Mouse (Mus musculus) liver, embryonic 12.5 days (tissue): Measurements from ENCODE around the gene Prrg3. TPM values are rescaled to one million over a fixed set of nuclear protein-coding genes. Genes with fewer than 3 reads are reported as not detected.

Experiments used
- ATAC-seq: fragments of 200-750 bp; cut with Nextera tagmentation; 2 replicates; pipeline ENCODE4 v1.8.0; 2017; ENCODE audit warnings: moderate number of reproducible peaks, mild to moderate bottlenecking, moderate library complexity
- H3K27ac ChIP-seq: fragments of 300-500 bp; sonication (generic); 2 replicates; pipeline ENCODE4 v1.5.1; 2016; ENCODE audit warnings: mild to moderate bottlenecking
- H3K27me3 ChIP-seq: fragments of 300-500 bp; sonication (generic); replicated peaks from 2 replicates; pipeline ENCODE4 v1.6.1; 2016; ENCODE audit warnings: mild to moderate bottlenecking, moderate library complexity
- H3K36me3 ChIP-seq: fragments of 300-500 bp; sonication (generic); 2 replicates; pipeline ENCODE4 v1.6.1; 2016; ENCODE audit warnings: mild to moderate bottlenecking, moderate library complexity
- H3K4me1 ChIP-seq: fragments of 300-500 bp; sonication (generic); 2 replicates; pipeline ENCODE4 v1.6.1; 2016
- H3K4me2 ChIP-seq: fragments of 300-500 bp; sonication (generic); 2 replicates; pipeline ENCODE4 v1.6.1; 2016; ENCODE audit warnings: mild to moderate bottlenecking, moderate library complexity
- H3K4me3 ChIP-seq: fragments of 300-500 bp; sonication (generic); 2 replicates; pipeline ENCODE4 v1.5.1; 2016; ENCODE audit warnings: mild to moderate bottlenecking, moderate library complexity
- H3K9ac ChIP-seq: fragments of 300-500 bp; sonication (generic); 2 replicates; pipeline ENCODE4 v1.6.1; 2016; ENCODE audit warnings: mild to moderate bottlenecking, moderate library complexity
- H3K9me3 ChIP-seq: fragments of 300-500 bp; sonication (generic); replicated peaks from 2 replicates; pipeline ENCODE4 v1.6.1; 2016; ENCODE audit warnings: mild to moderate bottlenecking, moderate library complexity
- WGBS: fragments of 180-500 bp; shearing (Covaris S2); methylation state at CpG from one replicate; pipeline ENCODE4 v1.1.7; 2016; ENCODE audit not compliant: insufficient replicate concordance; 5-methylcytosine and 5-hydroxymethylcytosine counted together
- polyA plus RNA-seq: library from polyadenylated mRNA; unstranded; fragments of >200 nt; fragmentation: Nextera tagmentation; extraction: Ambion mirVana; gene quantifications from 2 replicates; pipeline ENCODE4 v1.2.1, GENCODE M21; 2016

The Prrg3 gene
- polyA plus RNA-seq, 1 experiment from 2014 or later: 1.8 TPM

DNA sequence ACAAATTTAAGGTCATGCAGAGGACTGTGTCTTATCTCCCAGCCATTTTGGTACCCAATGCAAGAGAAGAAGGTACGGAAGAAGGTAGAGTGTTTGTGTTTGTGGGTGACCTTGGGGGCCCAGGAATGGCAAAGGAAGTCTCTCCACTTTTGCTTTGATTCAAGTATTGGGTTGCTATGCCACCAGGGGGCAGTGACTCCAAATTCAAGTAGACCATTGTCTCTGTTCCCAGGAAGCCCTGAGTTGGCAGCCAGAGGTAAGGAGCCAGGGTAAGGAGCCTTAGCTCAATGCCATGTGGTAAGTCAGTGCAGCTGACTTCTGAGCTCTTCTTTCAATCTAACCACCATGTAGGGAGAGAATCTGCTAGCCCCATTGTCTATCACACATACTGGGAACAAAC is 21.4 kb downstream of the Prrg3 start:
- Histone ChIP-seq H3K36me3 (no peaks in the 10 kb centered on the region), H3K4me1 (no peaks in the 10 kb centered on the region), H3K9me3 (no peaks in the 10 kb centered on the region), H3K9ac (no peak overlapping the region), H3K4me3 (no peak overlapping the region), H3K27ac (no peak overlapping the region), H3K4me2 (no peak overlapping the region), H3K27me3 (no peaks in the 10 kb centered on the region)
- no peak for ATAC-seq
- 62% methylated on average over 1 of the region's 1 CpGs for WGBS

DNA sequence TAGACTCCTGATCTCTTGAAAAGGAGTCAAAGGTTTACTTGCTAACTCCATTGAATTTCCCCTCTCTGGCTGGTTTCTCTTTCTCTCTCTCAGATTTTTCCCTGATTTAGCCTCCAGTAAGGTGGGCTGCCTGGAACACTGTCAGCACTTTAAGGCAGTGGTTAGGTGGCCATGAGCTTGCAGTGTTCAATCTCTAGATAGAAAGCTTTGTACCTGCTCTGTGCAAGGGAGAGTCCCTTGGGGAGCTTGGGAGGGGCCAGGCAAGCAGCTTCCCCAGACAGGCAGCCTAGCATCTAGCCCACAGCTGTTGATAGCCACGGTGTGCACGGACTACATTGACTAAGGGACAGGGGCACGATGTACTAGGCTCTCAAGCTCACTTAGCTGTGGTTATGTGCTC is 29.1 kb downstream of the Prrg3 start, which contains the start of gene Cnga2:
Cnga2 (plus strand) TSS at position 301 of the 400 bp plus-strand sequence.
- H3K27ac ChIP-seq: no peak within 1 kb of the TSS
- peaks cover 12% of the 10 kb centered on the region; the same call in 1 of the 2 replicates for H3K27me3 ChIP-seq
- H3K4me1 ChIP-seq: no peaks in the 10 kb centered on the region
- H3K9ac ChIP-seq: no peak within 1 kb of the TSS
- H3K9me3 ChIP-seq: no peaks in the 10 kb centered on the region
- no peak for ATAC-seq
- 66% methylated on average over 3 of the region's 3 CpGs for WGBS
- no peaks in the 10 kb centered on the region for H3K36me3 ChIP-seq
- no peak within 1 kb of the TSS for H3K4me3 ChIP-seq
- no peak within 1 kb of the TSS for H3K4me2 ChIP-seq

DNA sequence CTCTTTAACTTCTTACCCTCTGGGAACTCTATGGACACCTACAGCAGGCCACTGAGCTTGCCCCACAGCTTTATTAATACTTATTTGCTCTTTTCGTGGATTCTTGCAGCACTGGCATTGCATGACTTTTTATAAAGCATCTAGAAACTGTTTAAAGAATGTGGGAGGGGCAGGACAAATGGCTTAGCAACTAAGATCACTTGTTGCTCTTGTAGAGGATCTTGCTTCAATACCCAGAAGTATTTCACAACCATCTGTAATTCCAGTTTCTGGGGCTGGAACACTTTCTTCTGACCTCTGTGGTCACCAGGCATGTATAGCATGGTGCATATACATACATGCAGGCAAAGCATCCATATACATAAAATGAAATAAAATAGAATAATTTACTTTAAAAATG is 33.5 kb downstream of the Prrg3 start:
- Histone ChIP-seq H3K36me3 (no peaks in the 10 kb centered on the region), H3K9me3 (no peaks in the 10 kb centered on the region), H3K4me1 (no peaks in the 10 kb centered on the region), H3K4me2 (no peak overlapping the region), H3K9ac (no peak overlapping the region), H3K27ac (no peak overlapping the region), H3K4me3 (no peak overlapping the region), H3K27me3 (peaks cover 7% of the 10 kb centered on the region; the same call in 1 of the 2 replicates)
- WGBS: 38% methylated on average over 1 of the region's 1 CpGs
- ATAC-seq: no peak

DNA sequence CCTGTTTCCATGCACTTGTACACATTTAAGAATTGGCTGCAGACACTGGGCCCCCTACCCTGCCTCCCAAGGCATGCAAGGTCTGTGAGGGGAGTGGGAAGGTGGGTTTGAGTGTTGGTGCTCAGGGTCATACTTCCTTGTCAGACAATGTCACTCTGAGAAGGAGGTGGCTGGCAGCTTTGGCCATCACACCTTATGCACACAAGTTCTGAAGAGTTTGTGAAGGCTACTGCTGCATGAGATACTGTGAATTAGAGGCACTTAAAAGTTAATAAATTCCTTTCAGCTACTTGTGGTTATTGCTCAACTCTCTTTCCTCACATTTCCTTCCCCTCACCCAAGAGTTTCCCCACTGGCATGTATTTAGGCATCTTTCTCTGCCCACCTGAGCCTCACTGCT is 47.5 kb downstream of the Prrg3 start:
- H3K4me2 ChIP-seq: no peak overlapping the region
- H3K9ac ChIP-seq: no peak overlapping the region
- H3K9me3 ChIP-seq: no peaks in the 10 kb centered on the region
- no peak overlapping the region for H3K27ac ChIP-seq
- no peak for ATAC-seq
- H3K4me1 ChIP-seq: no peaks in the 10 kb centered on the region
- H3K4me3 ChIP-seq: no peak overlapping the region
- no peaks in the 10 kb centered on the region for H3K36me3 ChIP-seq
- H3K27me3 ChIP-seq: no peaks in the 10 kb centered on the region

DNA sequence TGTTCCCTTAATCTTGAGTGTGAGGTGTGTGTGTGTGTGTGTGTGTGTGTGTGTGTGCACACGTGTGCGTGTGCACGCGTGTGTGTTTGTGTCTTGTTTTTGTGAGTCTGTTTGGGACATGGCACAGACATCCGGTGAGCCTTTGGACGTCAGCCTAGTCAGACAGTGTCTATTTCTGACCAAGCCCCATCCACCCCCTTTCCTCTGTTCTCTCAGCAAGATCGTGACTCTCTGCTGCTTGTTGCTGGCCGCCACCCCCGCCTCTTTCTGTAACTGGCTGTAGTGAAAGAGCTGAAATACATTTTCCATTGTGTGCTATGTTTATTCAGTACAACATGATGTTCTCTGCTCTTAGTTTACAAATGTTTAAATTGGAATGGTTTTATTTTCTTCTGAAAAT is 49.8 kb downstream of the Prrg3 start:
- H3K36me3 ChIP-seq: no peaks in the 10 kb centered on the region
- 58% methylated on average over 9 of the region's 9 CpGs for WGBS
- ATAC-seq: no peak

DNA sequence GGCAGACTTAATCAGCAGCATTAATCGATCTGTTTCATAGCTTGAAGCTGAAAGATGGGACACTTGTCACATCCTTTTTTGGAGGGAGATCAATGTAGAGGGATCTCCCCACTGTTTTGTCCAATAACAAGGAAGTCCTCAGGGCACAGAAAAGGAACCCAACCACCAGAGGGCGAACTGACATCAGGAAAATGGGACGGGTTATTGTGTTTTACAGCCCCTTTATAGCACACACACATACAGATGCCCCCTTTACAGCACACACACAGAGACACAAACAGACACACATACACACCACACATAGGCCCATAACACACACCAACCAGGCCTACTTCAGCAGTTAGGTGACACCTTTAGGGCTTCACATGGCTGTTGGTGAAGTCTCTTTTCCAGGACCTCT is 50.4 kb downstream of the Prrg3 start:
- H3K36me3 ChIP-seq: no peaks in the 10 kb centered on the region
- H3K4me1 ChIP-seq: no peaks in the 10 kb centered on the region
- 22% methylated on average over 3 of the region's 3 CpGs for WGBS
- H3K4me2 ChIP-seq: no peak overlapping the region
- no peak overlapping the region for H3K4me3 ChIP-seq
- no peak overlapping the region for H3K9ac ChIP-seq
- ATAC-seq: no peak
- no peaks in the 10 kb centered on the region for H3K9me3 ChIP-seq
- no peaks in the 10 kb centered on the region for H3K27me3 ChIP-seq
- H3K27ac ChIP-seq: no peak overlapping the region

More for the DNA sequence above, 49.8 kb downstream of the Prrg3 start:
- H3K4me1 ChIP-seq: no peaks in the 10 kb centered on the region
- no peaks in the 10 kb centered on the region for H3K9me3 ChIP-seq
- no peak overlapping the region for H3K9ac ChIP-seq
- no peaks in the 10 kb centered on the region for H3K27me3 ChIP-seq
- H3K4me3 ChIP-seq: no peak overlapping the region
- H3K4me2 ChIP-seq: no peak overlapping the region
- H3K27ac ChIP-seq: no peak overlapping the region

DNA sequence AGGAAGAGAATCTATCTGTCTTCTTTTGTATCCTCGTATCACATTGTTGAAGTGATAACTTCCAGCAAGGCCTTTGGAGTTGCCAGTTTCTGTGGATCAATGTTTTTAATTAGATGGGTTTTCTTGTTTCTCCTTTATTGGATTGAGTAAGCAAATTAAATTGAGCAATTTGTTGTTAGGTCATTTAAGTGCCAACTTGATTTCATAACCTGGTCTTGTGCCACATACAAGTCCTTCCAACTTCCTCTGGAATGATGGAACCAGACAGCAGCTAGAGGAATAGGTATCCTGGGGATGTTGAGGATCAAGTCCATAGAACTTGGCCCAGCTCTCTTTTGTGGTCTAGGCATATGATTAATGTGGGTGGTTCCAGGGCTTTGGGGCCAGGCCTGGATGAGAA is 59.8 kb downstream of the Prrg3 start:
- no peaks in the 10 kb centered on the region for H3K36me3 ChIP-seq
- H3K27me3 ChIP-seq: no peaks in the 10 kb centered on the region
- H3K4me2 ChIP-seq: no peak overlapping the region
- ATAC-seq: no peak
- no peak overlapping the region for H3K9ac ChIP-seq
- H3K27ac ChIP-seq: no peak overlapping the region
- 59% methylated on average over 1 of the region's 1 CpGs for WGBS
- H3K4me1 ChIP-seq: no peaks in the 10 kb centered on the region
- no peak overlapping the region for H3K4me3 ChIP-seq
- no peaks in the 10 kb centered on the region for H3K9me3 ChIP-seq

Other genes starting within 250 kb of the Prrg3 start
- gene Vma21, start 146.7 kb upstream of the Prrg3 start, polyA plus RNA-seq: 37.1 and 38.1 TPM in 2 replicates
- gene Gm1141, start 41.6 kb upstream of the Prrg3 start, polyA plus RNA-seq: not detected in 2 replicates
- gene Fate1, start 10.4 kb downstream of the Prrg3 start, polyA plus RNA-seq: not detected in 2 replicates
- gene Cnga2, start 29.2 kb downstream of the Prrg3 start, polyA plus RNA-seq: 0.17 TPM in 1 of 2 replicates, not detected in the other